Mouse (Mus musculus) right cerebral cortex, postnatal 14 days (tissue): ENCODE results near the gene Adm2.
A peak's percentile ranks its signal among the peaks of the same experiment; 100 is the strongest.

Source experiments
- DNase-seq: peaks from one replicate; pipeline ENCODE4 v3.0.0; 2022

Adm2 gene

GRCm38 (mm10) chr15:89322670-89323522 is at the start of gene Adm2:
Gene Adm2 (plus strand): TSS chr15:89322720.
- DNase-seq: no peak

- DNase-seq: no peak
Measured at GRCm38 (mm10) chr15:89275497-89275896, 47.0 kb upstream of the Adm2 start.

- no peak for DNase-seq
Measured at GRCm38 (mm10) chr15:89277366-89277765, 45.2 kb upstream of the Adm2 start.

- DNase-seq: no peak
Measured at GRCm38 (mm10) chr15:89282546-89282945, 40.0 kb upstream of the Adm2 start.

GRCm38 (mm10) chr15:89284094-89284493 is 38.4 kb upstream of the Adm2 start:
- no peak for DNase-seq

- DNase-seq: no peak
Measured at GRCm38 (mm10) chr15:89285004-89285403, 37.5 kb upstream of the Adm2 start.

- DNase-seq: no peak
Measured at GRCm38 (mm10) chr15:89285478-89285877, 37.0 kb upstream of the Adm2 start.

GRCm38 (mm10) chr15:89286114-89286513 is 36.4 kb upstream of the Adm2 start:
- DNase-seq: no peak

- DNase-seq: no peak
Measured at GRCm38 (mm10) chr15:89286582-89286981, 35.9 kb upstream of the Adm2 start.

GRCm38 (mm10) chr15:89288227-89288767 is 34.2 kb upstream of the Adm2 start:
- DNase-seq: no peak

GRCm38 (mm10) chr15:89289455-89289854 is 33.1 kb upstream of the Adm2 start:
- no peak for DNase-seq

GRCm38 (mm10) chr15:89291521-89291920 is 31.0 kb upstream of the Adm2 start:
- DNase-seq: no peak

GRCm38 (mm10) chr15:89292795-89293194 is 29.7 kb upstream of the Adm2 start:
- DNase-seq: no peak

- no peak for DNase-seq
Measured at GRCm38 (mm10) chr15:89293778-89294177, 28.7 kb upstream of the Adm2 start.

GRCm38 (mm10) chr15:89295580-89296165 is 26.8 kb upstream of the Adm2 start:
- no peak for DNase-seq

- DNase-seq: no peak
Measured at GRCm38 (mm10) chr15:89296465-89296864, 26.1 kb upstream of the Adm2 start.

GRCm38 (mm10) chr15:89297695-89298094 is 24.8 kb upstream of the Adm2 start:
- no peak for DNase-seq

- no peak for DNase-seq
Measured at GRCm38 (mm10) chr15:89300180-89300579, 22.3 kb upstream of the Adm2 start.

GRCm38 (mm10) chr15:89300600-89300999 is 21.9 kb upstream of the Adm2 start:
- DNase-seq: no peak

GRCm38 (mm10) chr15:89305966-89306365 is 16.6 kb upstream of the Adm2 start:
- DNase-seq: no peak

- DNase-seq: no peak
Measured at GRCm38 (mm10) chr15:89307461-89307860, 15.1 kb upstream of the Adm2 start.

GRCm38 (mm10) chr15:89308406-89309139 is 13.9 kb upstream of the Adm2 start:
- no peak for DNase-seq

GRCm38 (mm10) chr15:89309962-89310498 is 12.5 kb upstream of the Adm2 start:
- DNase-seq: peak; percentile 48
